Mouse (Mus musculus) hematopoietic stem cell, adult 5-6 weeks (primary cell): ENCODE measurements at regions not wholly inside any gene's neighbourhood (a gene's known extent, or its start where the extent isn't known, plus 50 kb on each side); places are given as distances from the start of the nearest gene placed in this dataset.

Experiments used
- ATAC-seq, 2 experiments: fragments of 125-278 bp in 1 of 2; replicated peaks in 1 of 2; 2 replicates each; pipeline ENCODE4 v1.8.0; 2016 to 2017; ENCODE audit warnings: inconsistent platforms in 2 of 2, mild to moderate bottlenecking in 2 of 2, moderate number of reproducible peaks in 2 of 2, low read depth in 1 of 2, moderate TSS enrichment in 1 of 2; ENCODE audit not compliant: low FRiP score in 2 of 2, poor library complexity in 2 of 2, severe bottlenecking in 2 of 2, insufficient read depth in 1 of 2, low TSS enrichment in 1 of 2

GRCm38 (mm10) chr1:158192841-158193551, 163.1 kb downstream of the Brinp2 start:
- ATAC-seq = no peak

GRCm38 (mm10) chr1:158193968-158194565, 162.1 kb downstream of the Brinp2 start:
- ATAC-seq = no peak
